Mouse (Mus musculus) heart, postnatal 10 days (tissue): Measurements from ENCODE around the gene Foxp1. TPM values are rescaled to one million over a fixed set of nuclear protein-coding genes. Genes with fewer than 3 reads are reported as not detected.

Experiments
- DNase-seq, 2 experiments: peaks; one replicate each; pipeline ENCODE4 v3.0.0; 2021
- intact Hi-C: fragments of 180-260 bp; cut with DNase I; formaldehyde crosslinking; loops from one replicate; pipeline ENCODE4 v1.15.1; 2025
- total RNA-seq, 2 experiments: library from RNA; stranded (reverse); gene quantifications; 2 replicates each; pipeline ENCODE4 v1.2.3; 2021

The Foxp1 gene
- total RNA-seq, 2 experiments from 2014 or later, result 52.4 to 60.6 TPM

GRCm38 (mm10) chr6:99309466-99310170, 212.9 kb downstream of the Foxp1 start:
- DNase-seq, result no peak
- intact Hi-C loops, result no loop called here

DNA sequence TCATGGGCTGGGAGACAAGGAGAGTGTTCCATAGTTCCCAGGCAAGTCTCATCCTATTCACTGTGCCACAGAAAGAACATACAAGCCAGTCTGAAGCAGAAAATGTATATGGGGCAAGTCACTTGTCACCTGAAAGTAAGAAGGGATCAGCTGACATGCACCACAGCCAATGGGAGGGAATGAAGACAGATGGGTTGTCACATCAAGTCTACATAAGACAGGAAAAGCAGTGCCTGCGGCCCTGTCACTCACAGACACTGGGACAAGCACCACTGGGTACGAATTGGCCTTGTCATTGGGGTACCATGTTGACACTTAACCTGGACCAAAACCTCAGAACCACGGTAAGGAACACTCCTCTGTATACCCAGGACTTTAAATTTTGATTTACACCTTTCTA, 216.8 kb downstream of the Foxp1 start:
- intact Hi-C loops, result no loop called here

GRCm38 (mm10) chr6:99305236-99305635, 217.3 kb downstream of the Foxp1 start:
- no peak for DNase-seq
- intact Hi-C loops, result no loop called here

More for the DNA sequence above, 216.8 kb downstream of the Foxp1 start:
- no peak for DNase-seq

DNA sequence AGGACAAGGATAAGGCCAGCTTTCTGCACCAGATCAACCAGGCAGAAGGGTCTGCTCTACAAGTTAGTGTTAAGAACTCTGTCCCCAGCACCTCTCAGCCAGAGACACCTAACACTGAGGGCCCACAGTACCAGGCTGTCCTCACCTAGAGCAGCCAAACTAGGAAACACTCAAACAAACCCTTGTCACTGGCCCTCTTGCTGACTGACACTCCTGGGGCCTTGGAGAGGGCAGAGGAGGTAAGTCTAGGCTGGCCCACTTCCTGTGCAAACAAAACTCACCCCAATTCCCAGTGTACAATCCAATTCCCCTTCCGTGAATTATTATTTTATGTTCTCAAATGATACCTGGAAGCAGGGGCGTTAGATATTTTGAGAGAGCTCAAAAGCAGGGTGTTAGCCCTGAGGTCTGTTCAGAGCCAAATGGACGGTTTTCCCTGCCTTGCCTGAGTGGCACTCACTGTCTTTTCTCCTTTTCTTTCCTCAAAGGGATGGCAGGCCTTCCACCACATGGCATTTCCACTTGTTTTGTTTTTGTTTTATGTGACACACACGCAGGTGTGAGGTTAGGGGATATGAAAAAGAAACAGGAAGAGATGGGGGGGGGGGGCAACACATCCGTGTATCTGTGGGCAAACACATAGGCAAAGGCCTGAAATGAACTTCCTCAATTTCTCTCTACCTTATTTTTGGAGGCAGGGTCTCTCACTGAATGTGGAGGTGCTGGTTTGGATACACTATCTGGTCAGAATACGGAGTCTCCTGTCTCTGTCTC, 219.7 kb downstream of the Foxp1 start:
- no peak for DNase-seq
- intact Hi-C loops, result no loop called here

DNA sequence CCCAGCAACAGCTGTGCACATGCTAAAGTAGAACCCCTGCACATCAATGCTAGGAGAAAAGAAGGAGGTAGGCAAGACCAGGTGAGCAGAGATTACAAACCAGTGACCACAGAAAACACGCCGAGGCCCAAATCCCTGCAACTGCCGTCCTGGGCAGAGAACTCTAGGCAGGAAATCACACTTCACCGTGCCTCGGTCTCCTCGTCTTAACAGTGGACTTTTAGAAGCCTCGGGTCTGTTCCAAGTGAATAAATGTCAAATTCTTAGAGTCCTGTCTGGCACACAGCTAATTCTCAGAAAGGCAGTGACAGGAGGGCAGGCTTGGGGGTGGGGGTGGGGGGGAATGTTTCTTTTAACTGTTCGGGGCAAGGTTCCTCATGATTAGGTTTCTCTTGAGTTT, 220.6 kb downstream of the Foxp1 start:
- intact Hi-C loops, result no loop called here
- no peak for DNase-seq

DNA sequence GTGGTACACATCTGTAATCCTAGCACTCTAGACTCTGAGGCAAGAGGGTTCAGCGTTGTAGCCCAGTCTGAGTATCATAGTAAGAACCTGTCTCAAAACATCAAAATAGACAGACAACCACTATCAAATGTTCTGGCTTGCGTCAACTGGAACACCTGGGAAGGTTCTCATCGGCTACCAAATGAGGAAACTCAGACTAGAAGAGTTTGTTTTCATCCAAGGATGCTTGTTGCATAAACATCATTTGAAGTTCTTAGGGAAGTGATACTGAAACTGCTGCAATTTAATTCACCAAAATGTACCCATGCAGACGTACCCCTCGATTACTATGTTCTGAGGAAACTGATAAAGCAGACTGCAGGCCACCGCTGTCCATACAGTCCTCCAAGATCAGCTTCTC, 222.3 kb downstream of the Foxp1 start:
- intact Hi-C loops, result no loop called here
- no peak for DNase-seq

- DNase-seq, result no peak
- intact Hi-C loops, result no loop called here
These were observed 223.3 kb downstream of the Foxp1 start for GRCm38 (mm10) chr6:99299196-99299595.

DNA sequence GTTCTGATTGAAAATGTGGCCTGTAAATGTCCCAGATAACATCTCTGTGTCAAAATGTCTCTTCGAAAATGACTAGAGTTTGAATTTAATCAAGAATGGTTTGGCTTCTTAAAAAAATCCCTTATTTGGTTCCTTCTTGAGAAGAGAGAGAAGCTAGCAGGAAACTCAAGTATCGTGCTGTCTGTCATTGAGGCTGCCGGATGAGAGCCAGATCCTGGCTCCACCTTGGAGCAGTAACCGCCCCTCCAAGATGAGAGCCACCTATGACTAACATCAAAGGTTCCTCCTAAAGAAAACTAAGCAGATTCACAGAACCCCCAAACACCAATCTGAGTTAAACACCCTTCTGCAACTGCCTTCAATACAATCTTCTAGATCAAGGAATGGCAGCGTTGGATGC, 225.0 kb downstream of the Foxp1 start:
- intact Hi-C loops, result no loop called here
- no peak for DNase-seq

DNA sequence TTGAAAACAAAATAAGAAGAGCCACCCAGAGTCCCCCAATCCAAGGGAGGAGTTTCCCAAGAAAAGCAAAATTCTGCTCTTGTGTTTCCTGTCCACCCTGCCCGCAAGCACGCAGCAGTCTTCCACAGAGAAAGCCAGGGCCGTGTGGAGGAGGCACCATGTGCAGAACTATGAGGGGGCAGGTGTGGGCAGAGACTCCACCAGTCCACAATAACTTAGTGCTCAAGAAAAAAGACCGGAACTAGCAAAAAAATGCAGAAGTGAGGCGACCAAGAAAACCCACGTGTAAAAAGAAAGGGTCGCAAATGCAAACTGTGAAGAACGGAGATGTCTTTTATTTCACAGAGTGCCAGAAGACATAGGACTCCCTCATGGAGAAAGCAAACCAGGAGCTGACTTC, 227.0 kb downstream of the Foxp1 start:
- intact Hi-C loops, result no loop called here
- peak; percentile 14 to 21 for DNase-seq

GRCm38 (mm10) chr6:99289220-99289619, 233.3 kb downstream of the Foxp1 start:
- intact Hi-C loops, result no loop called here
- no peak for DNase-seq

- no peak for DNase-seq
- intact Hi-C loops, result loop anchor here (1.0 kb wide), 1 partner anchor 18 kb away; no protein-coding TSS in a partner anchor
These were observed 237.5 kb downstream of the Foxp1 start for GRCm38 (mm10) chr6:99285026-99285425.

GRCm38 (mm10) chr6:99284019-99284418, 238.5 kb downstream of the Foxp1 start:
- intact Hi-C loops, result no loop called here
- no peak for DNase-seq

DNA sequence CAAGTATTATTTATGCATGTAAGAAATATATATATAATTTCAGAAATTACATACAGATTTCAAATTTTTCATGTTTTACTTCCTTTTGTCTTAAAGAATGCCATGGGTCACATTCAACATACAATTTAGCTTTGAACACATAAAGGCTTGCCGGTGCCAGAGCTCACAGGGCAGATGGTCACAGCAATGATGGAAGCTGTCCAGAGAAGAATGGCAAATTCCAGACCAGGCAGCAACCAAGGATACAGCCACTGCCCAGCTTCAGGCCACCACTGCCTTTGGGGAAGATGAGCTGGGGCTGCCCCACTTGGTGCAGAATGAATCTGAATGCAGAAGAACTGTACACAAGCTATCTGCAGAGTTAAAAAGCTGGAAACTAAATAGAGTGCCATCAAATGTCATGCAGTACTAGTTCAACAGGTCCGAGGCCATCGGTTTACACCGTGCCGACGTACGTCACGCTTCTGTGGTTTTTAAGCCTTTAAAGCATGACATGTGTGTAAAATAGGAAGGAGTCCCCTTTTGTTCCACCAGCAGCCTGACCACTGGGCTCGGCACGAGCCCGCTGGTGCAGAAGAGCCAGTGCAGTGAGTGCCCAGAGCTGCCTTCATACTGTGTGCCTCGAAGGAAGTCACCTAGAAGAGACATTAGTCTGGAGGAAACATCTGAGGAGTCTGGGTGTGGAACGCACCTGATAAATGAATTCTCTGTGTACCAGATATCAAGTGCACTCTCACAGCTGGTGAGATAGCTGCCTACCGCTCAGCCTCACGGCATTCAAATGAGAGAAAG, 239.5 kb downstream of the Foxp1 start:
- DNase-seq, result no peak
- intact Hi-C loops, result no loop called here

DNA sequence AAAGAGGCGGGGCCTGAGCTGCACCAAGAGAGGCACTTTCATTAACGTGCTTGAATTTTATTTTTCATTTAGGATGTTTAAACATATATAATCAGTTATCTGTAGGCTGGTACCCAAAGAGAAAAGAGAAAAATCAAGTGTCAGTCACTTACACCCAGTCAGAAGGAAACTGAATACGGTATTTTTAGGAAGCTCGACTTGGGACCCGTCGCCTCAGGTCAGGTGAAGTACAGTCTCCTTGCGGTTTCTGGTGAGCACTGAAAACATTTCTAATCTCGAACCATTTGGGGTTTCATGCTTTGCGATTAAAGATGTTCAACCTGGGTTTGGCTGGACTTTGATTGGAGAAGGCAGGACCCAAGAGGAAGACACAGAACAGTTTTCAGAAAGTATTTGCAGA, 241.1 kb downstream of the Foxp1 start:
- DNase-seq, result no peak
- intact Hi-C loops, result no loop called here

DNA sequence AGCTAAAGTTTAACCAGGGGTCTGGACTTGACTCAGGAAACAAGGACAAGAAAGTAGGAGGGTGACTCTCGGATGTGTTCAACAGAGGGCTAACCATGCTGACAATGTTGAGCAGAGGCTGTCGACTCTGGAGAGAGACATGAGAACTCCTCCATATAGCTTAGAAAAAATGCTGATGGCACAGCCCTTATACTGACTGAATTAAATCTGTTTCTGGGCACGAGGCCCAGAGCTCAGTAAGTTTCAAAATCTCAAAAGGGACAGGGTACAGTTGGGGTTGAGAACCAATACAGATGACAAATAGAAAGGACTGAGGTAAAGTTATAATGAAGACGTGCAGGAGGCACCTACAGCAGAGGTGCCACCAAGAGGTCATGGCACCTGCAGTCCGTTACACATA, 241.9 kb downstream of the Foxp1 start:
- intact Hi-C loops, result no loop called here
- DNase-seq, result no peak

GRCm38 (mm10) chr6:99277251-99277650, 245.3 kb downstream of the Foxp1 start:
- DNase-seq, result no peak
- intact Hi-C loops, result no loop called here

DNA sequence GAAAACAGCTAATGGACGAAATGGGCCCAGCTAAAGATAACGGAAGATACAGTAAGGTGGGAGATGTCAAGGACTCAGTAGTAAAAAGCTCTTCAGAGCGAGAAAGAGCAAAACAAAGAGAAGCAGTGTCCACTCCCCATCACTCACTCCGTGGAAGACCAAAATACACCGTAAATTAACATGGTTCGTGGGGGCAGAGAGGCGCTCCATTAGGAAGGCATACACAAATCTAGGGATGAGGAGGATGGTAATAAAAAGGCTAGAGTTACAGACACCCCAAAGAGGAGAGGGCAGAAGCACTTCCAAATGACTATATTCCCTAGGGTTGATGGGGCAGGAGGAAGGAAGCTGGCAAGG, 246.2 kb downstream of the Foxp1 start:
- intact Hi-C loops, result no loop called here
- no peak for DNase-seq

DNA sequence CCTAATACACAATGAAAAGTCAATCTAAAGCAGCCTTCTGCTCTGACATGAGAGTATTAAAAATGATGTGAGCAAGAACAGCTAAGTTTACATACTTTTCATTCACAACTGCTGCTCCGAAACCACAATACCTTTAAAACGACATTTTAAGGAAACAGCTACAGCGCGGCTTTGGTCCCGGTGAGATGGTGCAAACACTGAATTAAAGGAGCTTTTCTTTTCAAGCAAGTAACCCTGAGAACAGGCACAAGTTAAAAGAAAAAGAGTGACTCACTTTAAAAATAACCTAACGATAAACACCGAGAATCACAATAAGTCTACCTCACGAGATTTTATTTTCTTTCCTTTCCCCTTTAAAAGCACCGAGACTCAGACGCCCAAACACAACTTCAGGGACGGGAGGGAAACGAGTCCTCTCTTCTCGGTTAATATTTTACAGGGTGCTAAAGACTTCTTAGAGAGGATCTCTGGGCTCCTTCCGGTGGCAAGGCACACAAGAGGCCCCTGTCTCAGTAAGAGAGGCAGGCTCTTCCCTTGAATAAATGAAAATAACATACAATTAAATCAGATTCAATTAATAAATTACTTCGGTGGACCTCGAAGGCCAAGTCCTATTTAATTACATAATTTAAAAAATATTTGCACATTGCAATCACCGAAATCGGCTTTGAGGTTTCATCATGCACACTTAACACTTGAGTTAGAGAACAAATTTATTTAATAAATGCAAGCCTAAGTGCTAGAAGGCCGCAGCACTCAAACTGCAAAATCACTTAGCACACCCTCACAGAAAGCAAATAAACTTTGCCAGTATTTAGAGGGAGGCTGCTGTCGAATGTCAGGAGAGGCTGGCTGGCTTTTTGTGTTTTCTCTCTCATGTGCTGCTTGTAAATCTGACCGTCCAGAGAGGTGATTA, 246.9 kb downstream of the Foxp1 start:
- intact Hi-C loops, result no loop called here
- DNase-seq, result no peak

- intact Hi-C loops, result no loop called here
These were observed 247.9 kb downstream of the Foxp1 start for GRCm38 (mm10) chr6:99274667-99275066.

DNA sequence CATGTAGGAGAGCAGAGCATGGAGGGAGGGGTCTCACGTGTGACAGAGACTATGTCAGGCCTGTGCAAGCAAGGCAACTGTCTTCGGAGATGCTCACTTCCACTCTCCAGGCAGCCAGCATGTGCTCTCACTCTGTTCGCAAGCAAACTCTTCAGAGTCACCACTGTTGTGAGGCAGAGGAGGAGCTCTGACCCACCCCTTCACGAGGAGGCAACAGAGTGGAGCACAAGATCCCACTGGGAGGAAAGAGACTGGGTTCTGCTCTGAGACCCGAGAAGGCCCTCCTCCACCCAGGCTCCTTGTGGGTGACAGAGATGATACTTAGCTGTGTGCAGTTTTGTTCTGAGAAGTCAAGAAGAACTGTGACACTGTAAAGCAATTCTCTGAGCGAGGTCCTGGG, 248.3 kb downstream of the Foxp1 start:
- DNase-seq, result no peak
- intact Hi-C loops, result no loop called here

More at GRCm38 (mm10) chr6:99274667-99275066, 247.9 kb downstream of the Foxp1 start:
- no peak for DNase-seq
